Mouse (Mus musculus) forelimb bud, embryonic 11.5 days (tissue): ENCODE results near the gene Gabrg2.

Source experiments
- DNase-seq: peaks from one replicate; pipeline ENCODE4 v3.0.0-alpha.2; 2012; ENCODE audit warnings: low read depth, low spot score

Gabrg2 gene

DNA sequence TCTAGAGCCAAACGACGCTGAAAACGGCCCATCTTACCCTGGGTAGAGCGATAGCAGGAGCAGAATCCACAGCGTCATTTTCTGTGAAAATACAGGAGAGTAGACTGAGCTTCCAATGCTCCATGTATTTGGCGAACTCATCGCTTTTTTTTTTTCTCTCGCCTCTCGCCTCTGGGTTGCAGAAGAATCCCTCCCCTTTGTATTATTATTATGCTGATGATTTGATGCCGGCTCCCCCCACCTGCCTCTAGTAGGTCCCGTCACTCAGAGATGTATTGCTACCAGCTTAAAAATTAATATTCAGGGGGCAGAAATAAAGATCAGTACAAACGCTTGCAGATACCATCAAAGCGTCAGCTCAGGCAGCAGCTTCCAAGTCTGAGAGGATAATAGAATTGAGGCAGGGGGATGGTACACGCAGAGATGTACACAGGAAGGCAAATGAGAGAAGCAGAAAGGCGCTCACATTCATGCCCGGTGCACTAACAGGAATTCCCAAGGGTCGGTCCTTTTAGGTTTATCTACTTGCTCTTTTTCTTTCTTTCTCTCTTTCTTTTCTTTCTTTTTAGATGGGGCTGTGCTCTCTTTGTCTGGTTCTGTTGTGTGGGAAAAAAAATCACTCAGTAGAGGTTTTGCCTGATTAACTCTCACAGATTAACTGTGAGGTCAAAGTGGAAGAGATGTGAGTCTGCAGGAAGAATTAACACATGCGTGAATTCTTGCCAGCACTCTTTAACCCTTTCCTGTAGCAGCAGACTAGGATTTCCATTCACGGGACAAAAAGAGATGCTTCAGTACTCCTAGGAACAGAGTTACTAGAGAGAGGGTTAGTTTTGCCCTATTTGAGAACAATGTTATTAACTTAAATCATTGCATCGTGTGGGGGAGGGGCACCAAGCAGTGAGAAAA, at the start of gene Gabrg2:
TSS of gene Gabrg2 (minus strand) at position 668 of the 909 bp plus-strand sequence.
- DNase-seq, result no peak

DNA sequence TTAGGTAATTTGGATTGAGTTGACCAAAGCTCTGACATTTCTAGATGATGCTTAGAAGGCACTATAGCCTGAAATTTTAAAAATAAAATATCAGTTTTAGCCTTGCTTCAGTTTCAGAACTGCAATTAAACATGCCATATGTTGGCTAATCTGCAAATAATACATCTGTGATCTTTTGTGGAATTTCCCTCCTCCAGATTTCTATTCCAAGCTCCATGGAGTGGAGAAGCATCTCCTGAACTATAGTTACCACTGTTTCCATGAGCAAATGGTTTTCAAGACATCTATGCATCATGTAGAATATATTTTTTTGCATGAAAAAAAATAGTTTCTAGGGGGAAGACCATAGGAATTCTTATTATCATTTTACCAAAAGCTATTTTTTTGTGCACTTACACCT, 47.5 kb upstream of the Gabrg2 start:
- DNase-seq, result no peak

DNA sequence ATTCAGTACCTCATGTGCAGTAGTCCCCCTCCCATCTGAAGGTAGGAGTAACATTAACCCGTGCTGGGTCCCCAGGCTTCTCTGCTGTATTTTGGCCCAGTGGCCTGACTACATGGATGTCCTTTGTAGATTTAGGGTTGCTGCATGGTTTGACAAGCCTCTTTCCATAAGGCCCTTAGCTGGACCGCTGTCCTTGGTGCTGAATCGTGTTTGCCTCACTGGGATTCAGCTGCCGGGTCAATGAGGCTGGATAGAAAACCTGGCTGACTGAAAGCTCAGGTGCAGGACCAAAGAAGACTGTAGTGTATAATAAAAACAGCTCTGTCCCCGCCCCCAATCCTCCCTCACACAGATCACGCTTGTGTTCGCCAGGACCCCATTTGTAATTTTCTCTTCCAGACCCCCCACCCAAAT, 1.2 kb downstream of the Gabrg2 start:
- DNase-seq, result peak; percentile 87

DNA sequence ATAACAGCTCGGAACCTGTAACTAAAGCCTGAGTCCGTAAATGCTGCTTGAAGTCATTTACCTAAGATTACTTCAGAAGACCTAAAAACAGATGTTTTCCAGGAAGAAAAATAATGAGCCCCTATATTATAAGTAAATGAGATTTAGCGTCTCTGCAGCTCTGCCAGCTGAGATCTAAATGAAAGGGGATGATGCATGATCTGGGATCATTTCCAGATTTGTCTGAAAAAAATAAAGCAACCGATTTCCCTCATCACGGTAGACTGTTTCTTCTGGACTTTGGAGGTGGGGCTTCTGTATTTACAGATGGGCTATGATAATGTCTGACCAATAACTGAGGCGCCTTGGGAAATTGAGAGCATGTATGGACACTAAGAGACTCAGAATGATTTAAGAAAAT, 20.5 kb downstream of the Gabrg2 start:
- DNase-seq, result peak; percentile 9

DNA sequence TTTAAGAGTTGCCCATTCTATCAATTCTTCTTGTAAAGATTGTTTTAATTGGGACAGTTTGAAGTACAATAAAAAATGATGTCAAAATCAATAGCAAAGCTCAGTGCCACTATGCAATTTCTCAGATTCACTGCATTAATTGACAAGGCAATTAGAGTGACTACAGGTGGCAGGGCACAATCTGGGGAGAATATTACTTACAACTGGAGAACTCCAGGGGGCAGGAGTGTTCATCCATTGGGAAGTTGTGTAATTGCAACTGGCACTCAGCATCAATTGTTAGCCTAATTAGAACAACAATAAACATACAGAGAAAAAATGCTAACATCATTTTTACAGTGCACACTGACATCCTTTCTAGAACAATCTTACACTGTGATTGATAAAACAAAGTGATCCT, 32.1 kb downstream of the Gabrg2 start:
- no peak for DNase-seq

DNA sequence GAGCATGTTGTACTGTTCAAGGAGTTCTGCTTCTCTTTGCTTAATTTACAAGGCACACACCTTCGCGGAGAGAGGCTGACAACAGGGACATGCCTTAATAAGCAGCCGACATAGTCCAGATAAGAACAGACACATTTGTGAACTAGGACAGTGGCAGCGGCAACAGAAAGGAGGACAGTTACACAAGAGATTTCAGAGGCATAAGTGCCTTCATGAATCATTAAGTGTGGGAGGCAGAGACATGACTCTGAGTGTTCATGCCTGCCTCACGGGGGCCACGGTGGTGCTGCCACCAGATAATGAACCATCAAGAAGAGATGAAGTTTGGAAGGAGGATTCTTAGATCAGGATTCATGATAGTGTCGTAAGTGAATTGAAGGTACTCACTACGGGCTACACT, 38.0 kb downstream of the Gabrg2 start:
- DNase-seq, result no peak

DNA sequence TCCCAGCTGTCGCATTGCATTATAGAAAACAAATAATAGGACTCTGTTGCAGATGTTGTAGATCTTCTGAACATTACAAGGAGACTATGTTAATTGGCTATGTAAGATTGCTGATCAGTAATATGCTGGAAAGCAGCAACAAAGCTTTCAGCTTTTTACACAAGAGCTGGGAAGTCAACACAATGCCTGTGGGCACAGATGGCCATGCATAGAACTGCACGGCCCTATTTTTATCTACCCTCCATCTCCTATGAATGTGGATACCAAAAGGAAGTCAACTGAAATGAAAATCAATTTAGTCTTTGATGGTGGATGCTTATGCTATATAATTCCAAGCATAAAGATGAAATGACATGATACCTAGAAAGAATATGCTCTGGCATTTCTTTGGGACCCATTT, 47.1 kb downstream of the Gabrg2 start:
- no peak for DNase-seq

DNA sequence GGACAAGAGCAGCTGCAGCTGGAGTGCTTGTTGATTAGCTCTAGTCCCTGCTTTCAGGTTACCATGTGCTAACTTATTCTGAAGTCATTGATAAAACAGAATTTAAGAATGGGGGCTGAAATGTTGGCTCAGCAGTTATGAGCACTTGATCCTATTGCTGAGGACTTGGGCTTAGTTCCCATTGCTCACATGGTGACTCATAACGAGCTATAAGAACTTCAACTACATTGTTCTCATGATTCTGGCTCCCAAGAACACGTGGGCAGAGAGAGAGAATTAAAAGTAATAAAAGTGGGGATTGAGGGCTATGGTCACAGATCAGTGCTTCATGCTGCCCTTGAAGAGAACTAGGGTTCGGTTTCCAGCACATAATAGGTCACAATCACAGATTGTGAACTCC, 48.8 kb downstream of the Gabrg2 start:
- DNase-seq, result no peak

DNA sequence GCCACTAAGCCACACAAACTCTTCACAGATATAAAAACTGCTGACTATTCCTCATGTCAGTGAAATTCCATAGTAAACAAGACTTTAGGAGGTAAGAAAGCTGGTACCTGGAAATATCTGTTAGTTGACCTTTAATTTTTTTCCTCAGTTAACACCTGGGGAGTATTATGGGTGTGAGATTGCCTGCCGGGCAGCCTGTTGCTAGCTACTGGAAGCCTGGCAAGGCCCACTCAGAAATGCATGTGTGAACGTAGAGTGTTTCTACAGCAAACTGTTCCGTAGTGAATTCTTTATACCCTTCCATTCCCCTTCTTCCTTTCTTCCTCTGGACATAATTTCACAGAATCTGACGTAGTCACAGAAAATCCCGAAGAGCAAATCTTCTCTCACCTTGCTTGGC, 55.2 kb downstream of the Gabrg2 start:
- no peak for DNase-seq

DNA sequence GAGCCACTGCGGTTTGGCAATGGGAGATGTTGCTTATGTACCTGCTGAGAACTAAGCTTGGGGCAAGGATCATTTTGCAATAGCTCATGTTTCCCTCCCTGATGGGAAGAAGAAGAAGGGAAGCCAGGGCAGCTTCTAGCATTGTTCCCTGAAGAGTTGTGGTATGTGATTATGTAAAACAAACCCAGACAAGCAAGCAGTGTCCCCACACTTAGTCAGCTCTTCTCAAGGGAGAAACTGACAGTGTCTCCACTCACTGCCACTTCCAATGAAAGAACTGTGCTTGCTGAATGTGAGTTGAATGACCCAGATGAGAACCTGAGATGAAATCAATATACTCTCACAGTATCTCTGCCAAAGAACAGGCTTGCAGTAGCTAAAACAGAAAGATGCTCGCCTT, 62.7 kb downstream of the Gabrg2 start:
- DNase-seq, result no peak

DNA sequence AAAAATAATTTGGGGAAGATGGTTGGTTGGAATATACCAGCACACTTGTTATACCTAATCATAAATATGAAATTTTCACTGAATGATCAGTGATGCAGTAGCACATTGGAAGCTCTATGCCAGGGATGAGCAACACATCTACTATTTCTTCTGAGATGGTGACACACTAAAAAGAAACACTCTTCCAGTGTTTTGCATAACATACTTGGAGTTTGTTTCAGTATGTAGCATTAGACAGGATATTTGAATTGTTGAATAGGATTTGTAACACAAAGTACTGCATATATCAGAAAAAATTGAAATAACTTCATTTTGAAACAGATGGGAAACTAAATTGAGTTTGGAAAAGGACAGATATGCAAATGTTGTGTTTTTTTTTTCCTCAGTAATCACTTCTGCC, 81.8 kb downstream of the Gabrg2 start:
- DNase-seq, result no peak

DNA sequence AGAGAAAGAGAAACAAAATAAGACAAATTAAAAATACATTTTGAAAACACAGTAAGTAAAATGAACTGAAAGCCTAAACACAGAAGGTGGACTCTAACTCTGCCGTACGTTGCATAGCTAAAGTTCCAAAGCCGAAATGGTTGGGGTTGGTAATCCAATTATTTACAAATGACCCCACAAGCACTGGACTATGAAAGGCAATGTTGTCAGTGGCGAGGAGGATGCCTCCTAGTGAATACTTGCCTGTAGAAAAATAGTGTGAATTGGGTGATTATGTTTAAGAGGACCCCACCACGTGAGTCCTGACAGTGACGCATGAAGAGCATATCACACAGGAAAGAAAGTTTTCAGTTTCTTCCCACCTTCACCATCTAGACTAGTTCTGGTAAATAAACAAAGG, 86.6 kb downstream of the Gabrg2 start:
- no peak for DNase-seq

DNA sequence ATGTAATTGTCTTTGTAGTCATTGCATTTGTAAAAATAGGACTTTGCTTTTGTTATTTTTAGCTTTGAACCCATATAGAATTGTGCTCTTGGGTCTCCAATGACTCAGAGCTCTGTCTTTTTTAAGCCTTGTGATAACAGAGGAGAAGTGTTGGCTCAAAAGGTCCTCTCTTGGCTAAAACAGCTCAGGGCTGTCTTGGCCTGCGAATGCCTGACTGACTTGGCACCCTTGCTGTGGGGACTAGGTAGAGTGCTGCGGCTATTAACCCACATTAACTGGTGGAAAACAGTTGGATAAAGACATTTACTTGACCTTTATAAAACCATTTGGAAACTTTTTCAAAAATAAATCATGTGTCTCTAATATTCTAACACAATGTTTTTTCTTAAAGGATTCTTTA, 97.0 kb downstream of the Gabrg2 start:
- no peak for DNase-seq
